Mouse (Mus musculus) heart, postnatal 10 days (tissue): ENCODE measurements around the gene Nat9. TPM values are rescaled to one million over a fixed set of nuclear protein-coding genes. Genes with fewer than 3 reads are reported as not detected.

Source experiments
- DNase-seq, 2 experiments: peaks; one replicate each; pipeline ENCODE4 v3.0.0; 2021
- intact Hi-C: fragments of 180-260 bp; cut with DNase I; formaldehyde crosslinking; loops from one replicate; pipeline ENCODE4 v1.15.1; 2025
- total RNA-seq, 2 experiments: library from RNA; stranded (reverse); gene quantifications; 2 replicates each; pipeline ENCODE4 v1.2.3; 2021

The Nat9 gene
- total RNA-seq, 2 experiments from 2014 or later, result 14.8 to 19.9 TPM

DNA sequence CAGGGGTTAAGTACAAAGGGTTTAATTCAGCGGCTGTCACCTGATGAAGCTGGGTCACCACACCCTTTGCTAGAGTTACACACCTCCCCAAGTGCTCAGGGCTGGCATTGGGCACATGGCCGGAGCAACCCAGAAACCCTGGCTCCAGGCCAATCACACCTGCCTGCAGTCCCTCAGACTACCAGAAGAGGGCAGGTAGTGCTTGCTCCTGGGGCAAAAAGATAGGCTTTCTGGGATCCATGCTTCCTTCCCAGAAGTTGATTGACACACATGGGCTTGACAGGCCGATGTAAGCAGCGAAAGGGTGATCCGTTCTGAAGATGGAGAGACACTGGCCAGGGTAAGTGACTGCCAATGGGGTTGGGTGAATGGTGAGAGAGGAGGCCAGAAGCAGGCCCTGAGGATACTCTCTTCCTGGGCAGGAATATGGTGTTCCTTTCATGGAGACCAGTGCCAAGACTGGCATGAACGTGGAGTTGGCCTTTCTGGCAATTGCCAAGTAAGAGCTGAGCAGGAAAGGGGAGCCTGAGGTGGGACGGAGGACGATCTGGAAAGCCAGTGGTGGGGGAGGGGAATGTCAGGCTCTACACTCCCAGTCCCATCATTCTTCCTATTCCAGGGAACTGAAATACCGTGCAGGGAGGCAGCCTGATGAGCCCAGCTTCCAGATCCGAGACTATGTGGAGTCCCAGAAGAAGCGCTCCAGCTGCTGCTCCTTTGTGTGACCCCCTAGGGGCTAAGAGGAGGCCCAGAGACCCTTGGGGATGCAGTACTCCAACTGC lies 27.5 kb downstream of the Nat9 start:
- DNase-seq, result peak; percentile 71 to 84
- intact Hi-C loops, result loop anchor here (2.0 kb wide), 1 partner anchor 111 kb away; no protein-coding TSS in a partner anchor

DNA sequence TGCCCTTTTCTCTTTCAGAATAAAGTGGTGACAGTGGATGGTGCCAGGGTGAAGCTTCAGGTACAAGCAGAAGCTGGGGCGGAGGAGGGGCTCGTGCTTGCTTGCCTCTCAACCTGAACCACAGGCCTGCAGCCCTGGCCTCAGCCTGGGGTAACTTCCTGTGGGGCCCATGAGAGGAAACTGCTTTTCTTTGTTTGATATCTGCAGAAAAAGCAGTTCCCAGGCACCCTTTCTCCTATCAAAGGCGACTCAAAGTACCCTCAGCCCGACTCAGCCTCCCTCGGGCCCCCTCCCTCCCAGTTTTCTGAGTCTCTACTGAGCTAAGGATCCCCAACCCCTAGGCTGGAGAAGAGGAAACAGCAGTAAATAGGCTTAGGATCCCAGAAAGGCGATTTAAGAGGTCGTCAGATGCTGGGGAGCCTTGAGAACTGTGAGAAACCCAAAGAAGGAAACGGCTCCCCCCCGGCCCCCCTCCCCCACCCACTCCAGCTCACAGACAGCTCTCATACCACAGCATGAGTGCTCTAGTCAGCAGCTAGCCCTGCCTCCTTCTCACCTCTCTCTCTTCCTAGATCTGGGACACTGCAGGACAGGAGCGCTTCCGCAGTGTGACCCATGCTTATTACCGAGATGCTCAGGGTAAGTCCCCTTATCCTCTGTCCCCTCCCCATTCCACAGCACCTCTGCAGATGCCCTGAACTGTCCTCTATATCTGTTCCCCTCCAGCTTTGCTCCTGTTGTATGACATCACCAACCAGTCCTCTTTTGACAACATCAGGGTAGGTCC lies 29.5 kb downstream of the Nat9 start:
- intact Hi-C loops, result no loop called here
- DNase-seq, result peak in 1 of 2 experiments; percentile 39

DNA sequence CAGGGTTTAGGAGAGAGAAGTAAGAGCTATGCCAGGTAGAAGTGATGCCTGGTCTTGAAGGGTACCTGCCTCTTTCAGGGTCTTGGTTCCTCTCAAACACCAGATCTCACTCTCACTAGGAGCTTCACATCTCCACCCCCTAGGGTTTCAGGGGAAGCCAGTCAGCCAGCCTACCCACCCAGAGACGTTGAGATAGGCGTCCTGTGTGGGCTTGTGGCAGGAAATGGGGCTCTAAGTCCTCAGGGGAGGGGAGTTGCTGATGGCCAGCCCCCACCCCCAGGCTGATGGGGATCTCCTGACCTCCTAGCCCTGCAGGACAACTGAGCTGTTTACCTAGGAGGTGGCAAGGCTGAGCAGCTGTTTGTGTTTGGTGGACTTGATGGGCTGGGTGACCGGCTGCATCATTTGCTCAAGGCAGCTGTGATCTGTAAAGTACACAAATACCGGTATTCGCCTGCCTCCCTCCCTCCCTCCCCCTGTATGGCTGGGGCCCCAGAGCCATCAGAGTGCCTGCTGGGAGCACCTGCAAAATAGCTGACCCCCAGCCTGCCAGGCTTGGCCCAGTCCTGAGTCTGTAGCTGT lies 32.5 kb downstream of the Nat9 start:
- no peak for DNase-seq

DNA sequence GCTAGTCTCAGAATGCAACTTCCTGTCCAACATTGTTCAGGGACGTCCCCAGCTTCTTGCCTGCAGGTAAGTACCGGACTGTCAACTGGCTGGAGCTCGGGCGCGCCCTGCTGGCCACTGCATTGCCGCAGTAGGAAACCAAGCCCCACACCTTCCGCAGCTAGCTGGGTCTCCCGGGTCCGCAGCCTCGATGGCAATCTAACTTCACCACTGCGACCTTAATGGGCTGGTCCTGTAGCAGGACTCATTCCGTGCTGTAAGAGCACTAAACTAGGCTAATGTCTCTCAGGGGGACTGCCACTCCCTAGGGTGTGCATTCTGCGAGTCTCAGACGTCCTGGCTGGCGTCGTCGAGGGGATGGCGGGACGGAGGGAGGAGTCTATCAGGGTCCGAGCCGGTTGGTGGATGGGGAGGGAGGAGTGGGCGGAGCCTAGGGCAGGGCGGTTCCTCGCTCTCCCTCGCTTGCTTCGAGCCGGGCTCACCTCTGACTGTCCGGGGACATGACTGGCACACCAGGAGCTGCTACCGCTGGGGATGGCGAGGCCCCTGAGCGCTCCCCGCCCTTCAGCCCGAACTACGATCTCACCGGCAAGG lies 33.9 kb downstream of the Nat9 start:
- peak; percentile 81 to 83 for DNase-seq
- intact Hi-C loops, result loop anchor here (1.0 kb wide), 1 partner anchor 70 kb away; no protein-coding TSS in a partner anchor

More for the DNA sequence above, 32.5 kb downstream of the Nat9 start:
- intact Hi-C loops, result no loop called here

DNA sequence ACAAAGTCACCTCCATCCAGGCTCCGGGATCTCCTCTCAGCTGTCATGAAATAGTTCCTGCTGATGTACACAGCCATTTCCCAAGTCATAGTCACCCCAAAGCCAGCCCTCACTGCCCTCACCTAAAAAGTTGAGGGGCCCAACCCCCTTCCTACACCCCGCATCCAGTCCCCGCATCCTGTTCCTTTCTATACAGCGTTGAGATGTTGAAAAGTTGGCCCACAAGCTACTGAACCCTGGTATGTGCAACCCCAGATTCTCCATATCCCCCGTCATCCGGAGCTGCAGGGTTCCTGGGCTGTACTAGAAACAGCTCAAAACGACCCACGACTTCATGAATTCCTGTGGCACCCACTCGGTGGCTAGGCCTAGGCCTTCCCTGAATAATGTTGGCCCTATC lies 34.6 kb downstream of the Nat9 start:
- DNase-seq, result no peak
- intact Hi-C loops, result loop anchor here (1.0 kb wide), 1 partner anchor 70 kb away; no protein-coding TSS in a partner anchor

DNA sequence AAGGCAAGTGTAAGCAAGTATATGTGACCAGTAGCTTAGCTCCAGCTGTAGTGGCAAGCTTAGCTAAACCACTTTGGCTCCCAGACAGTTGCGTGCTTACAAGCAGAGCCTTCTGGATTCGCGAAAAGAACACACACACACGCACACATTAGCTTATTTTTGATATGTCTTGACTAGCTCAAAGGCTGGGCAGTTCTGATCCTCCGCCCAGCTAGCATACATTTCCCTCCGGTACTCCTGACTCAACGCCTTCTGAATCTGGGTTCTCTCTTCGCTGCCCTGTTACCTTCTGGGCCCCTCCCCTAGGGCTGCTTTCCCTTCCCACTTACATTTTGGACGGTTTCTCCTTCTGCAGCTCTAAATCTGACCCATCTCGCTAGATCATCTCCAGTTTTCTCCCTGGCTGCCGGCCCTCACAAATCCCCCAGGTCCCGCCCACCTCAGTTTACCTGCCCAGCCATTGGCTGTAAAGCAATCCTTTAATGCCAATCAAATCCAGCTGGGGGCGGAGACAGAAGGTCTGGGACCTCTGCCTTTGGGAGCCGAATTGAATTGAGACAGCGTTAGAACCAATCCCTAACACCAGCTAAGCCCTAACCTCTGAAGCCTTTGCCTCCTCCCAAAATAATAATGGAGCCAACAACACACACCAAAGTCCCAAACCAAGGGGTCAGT lies 35.8 kb downstream of the Nat9 start:
- peak; percentile 61 to 73 for DNase-seq
- intact Hi-C loops, result no loop called here

DNA sequence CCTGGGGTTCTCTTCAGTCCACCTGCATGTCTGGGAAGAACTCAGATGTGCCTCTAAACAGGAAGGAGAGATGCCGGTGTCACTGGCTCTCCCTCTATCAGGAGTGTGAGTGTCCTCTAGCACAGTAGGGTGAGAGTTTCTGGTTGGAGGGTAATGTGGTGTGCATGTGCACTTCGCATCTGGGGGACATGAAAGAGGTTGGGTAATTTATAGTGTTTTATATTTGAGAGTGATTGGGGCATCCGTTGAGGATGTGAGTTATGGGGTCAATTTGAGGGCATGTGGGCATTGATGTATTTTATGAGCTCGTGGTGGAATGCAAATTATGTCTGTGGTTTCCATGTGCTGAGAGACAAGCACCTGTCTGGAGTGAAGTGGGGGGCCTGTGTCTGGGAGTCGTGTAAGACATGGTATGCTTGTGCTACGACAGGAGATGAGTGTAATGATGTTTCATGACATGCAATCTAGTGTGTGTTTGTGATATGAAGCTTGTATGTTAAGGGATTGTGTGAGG lies 36.9 kb downstream of the Nat9 start:
- intact Hi-C loops, result no loop called here
- no peak for DNase-seq

DNA sequence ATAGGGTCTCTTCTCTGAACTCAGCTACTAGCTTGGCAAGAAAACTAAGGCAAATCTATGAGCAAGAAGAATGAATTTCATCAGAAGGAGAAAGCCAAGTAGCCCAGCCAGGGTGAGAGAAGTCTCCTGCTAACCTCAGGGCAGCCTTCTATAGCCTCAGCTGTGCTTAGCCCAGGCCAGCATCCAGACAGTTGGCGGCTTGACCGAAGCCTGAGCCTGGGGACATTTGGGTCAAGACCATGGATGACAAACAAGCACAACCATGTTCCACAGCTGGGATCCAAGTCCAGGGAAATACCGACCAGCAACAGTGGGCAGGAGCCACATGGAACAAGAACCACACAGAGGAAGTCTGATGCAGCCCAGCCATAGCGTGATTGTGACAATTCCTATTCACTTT lies 39.8 kb downstream of the Nat9 start:
- intact Hi-C loops, result no loop called here
- no peak for DNase-seq

DNA sequence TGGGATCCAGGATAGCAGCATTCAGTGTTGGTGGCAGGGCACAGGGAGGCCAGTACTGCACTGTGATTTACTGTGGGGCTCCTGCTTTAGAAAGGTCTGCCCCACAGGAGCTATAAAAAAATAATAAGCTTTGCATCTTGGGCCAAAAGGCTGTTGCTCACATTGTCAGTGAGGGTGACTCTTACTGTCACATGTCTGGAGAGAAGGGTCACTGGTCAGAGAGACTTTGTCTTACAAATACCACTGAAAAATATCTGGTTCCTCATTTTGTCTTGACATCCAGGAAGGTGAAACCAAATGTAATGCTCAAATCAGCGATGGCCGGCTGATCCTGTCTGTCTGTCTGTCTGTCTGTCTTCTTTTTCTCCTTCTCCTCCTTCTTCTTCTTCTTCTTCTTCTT lies 45.7 kb downstream of the Nat9 start:
- intact Hi-C loops, result no loop called here

DNA sequence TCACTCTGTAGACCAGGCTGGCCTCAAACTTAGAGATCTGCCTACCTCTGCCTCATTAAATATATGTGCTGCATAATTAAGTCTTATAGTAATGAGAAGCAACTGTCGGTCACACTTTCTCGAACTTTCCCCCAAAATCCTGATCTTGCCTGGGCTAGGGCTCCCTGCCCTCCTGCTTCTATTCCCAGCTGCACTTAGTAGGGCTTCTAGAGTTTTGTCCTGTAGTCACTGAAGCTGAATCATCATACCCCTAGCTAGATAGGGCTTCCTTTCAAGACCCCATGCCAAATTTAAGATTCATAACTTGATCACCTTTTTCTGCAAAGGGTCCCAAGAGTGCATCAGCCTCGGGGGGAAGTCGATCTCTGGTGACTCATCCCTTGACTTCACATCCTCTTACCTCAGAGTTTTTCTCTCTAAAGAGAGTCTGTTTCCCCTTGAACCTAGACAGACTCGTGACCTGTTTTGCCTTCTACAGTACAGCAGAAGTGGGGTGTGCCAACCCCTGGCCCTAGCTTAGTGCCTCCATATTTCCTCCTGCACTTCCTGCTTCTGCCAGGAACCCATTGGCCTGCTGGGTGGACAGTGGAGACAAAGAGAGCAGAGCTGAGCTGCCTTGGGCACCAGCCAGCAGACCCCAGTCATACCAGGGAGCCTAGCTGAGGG lies 48.9 kb downstream of the Nat9 start:
- no peak for DNase-seq
- intact Hi-C loops, result no loop called here

More for the DNA sequence above, 45.7 kb downstream of the Nat9 start:
- no peak for DNase-seq

DNA sequence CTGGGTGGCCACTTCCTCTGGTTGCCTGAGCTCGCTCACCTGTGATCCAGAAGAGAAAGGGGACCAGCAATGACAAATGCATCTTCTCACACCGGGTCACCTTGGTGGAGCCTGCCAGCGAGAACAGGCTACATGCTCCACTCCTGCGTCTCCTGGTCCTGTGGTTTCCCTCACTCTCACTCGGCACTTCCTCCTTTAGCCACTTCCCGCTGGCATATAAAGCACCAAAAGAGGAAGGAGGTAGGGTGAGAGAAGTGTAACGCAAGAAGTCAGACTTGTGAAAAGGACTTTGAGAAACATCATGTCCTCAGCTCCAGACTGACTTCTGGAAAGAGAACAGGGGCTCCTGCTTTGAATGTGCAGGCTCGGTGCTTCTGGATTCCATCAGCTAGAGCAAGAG lies 53.9 kb downstream of the Nat9 start, which contains the start of gene Cd300lf:
Gene Cd300lf (minus strand): TSS at position 193 of the 400 bp plus-strand sequence.
- no peak for DNase-seq
- intact Hi-C loops, result no loop called here

Other genes starting within 250 kb of the Nat9 start
- gene Cd300c, start 218.7 kb downstream of the Nat9 start, total RNA-seq, result not detected
- gene Cd300ld, start 197.9 kb downstream of the Nat9 start, total RNA-seq, result under 1 TPM; 0.41 to 0.84 TPM
- gene Cd300c2, start 186.0 kb downstream of the Nat9 start, total RNA-seq, result 1 to 10 TPM; 1.7 to 2.1 TPM
- gene Cd300ld2, start 171.7 kb downstream of the Nat9 start, total RNA-seq, result not detected
- not detected for gene Cd300ld4, start 160.8 kb downstream of the Nat9 start, total RNA-seq
- 1 to 10 TPM; 3.9 to 5.0 TPM for gene Cd300ld5, start 150.1 kb downstream of the Nat9 start, total RNA-seq
- gene Cd300ld3, start 139.4 kb downstream of the Nat9 start, total RNA-seq, result 1 to 10 TPM; 1.2 to 2.9 TPM
- gene Cd300e, start 125.7 kb downstream of the Nat9 start, total RNA-seq, result under 1 TPM; 0.29 to 0.35 TPM
- 1 to 10 TPM; 1.4 to 1.6 TPM for gene Rab37, start 96.4 kb downstream of the Nat9 start, total RNA-seq
- gene Cd300lf, start 53.9 kb downstream of the Nat9 start, total RNA-seq, result under 1 TPM; 0.15 to 0.48 TPM
- 10 to 100 TPM; 11.9 to 17.4 TPM for gene Slc9a3r1, start 24.5 kb downstream of the Nat9 start, total RNA-seq
- 10 to 100 TPM; 10.9 TPM for gene Tmem104, start 372 bp downstream of the Nat9 start, total RNA-seq
- not detected for gene Grin2c, start 79.4 kb upstream of the Nat9 start, total RNA-seq
- gene Fdxr, start 89.2 kb upstream of the Nat9 start, total RNA-seq, result 1 to 10 TPM; 7.7 to 9.1 TPM
- gene Fads6, start 109.8 kb upstream of the Nat9 start, total RNA-seq, result 1 to 10 TPM in 1 of 2 experiments, under 1 TPM in 1; 0.89 to 1.2 TPM
- not detected for gene Otop2, start 119.3 kb upstream of the Nat9 start, total RNA-seq
- gene Ush1g, start 134.2 kb upstream of the Nat9 start, total RNA-seq, result under 1 TPM; 0.07 to 0.12 TPM
- gene Otop3, start 146.9 kb upstream of the Nat9 start, total RNA-seq, result not detected
- gene Hid1, start 179.9 kb upstream of the Nat9 start, total RNA-seq, result 1 to 10 TPM; 6.9 to 7.1 TPM
- 10 to 100 TPM; 13.9 to 16.8 TPM for gene Cdr2l, start 194.1 kb upstream of the Nat9 start, total RNA-seq
- 100 to 1,000 TPM; 144 to 150 TPM for gene Mrpl58, start 215.9 kb upstream of the Nat9 start, total RNA-seq
- gene Atp5h, start 232.1 kb upstream of the Nat9 start, total RNA-seq, result 1,000 to 10,000 TPM; 1,980 to 2,006 TPM
- gene Kctd2, start 232.3 kb upstream of the Nat9 start, total RNA-seq, result 10 to 100 TPM; 22.7 to 26.7 TPM